In genomic region chr6:7082054-7082453, GRCm38 (mm10) we compare ENCODE assay signal across 20 mouse cellular contexts.
DNase-seq lines count a peak whose midpoint lies in the region; ATAC-seq and TF ChIP-seq lines count a peak whose summit lies in the region.
"Had no signal": no experiment of that assay in that cellular context is flagged by ENCODE, and none has a peak within 500 bp of the region (broad histone marks: within the 10 kb centered on the region; RNA-seq: fewer than 3 reads in every experiment).

No protein-coding gene starts in this region.

- H3K36me3 ChIP-seq in hindbrain, embryonic 11.5 days (ENCODE audit: control insufficient read depth, insufficient read depth, low read length): no peaks in the 10 kb centered on the region
- H3K36me3 ChIP-seq in hindbrain, embryonic 10.5 days: no peaks in the 10 kb centered on the region
- H3K36me3 ChIP-seq in forebrain, embryonic 12.5 days (replicated peaks): no peaks in the 10 kb centered on the region
- H3K36me3 ChIP-seq in hindbrain, embryonic 15.5 days: no peaks in the 10 kb centered on the region
- no peaks in the 10 kb centered on the region for H3K36me3 ChIP-seq in neural tube, embryonic 12.5 days
- H3K36me3 ChIP-seq in stomach, postnatal 0 days (ENCODE audit: control insufficient read depth, insufficient read depth, low read length): no peaks in the 10 kb centered on the region
- H3K36me3 ChIP-seq: limb, embryonic 15.5 days had no signal

- DNase-seq in hindbrain, embryonic 11.5 days (ENCODE audit: low spot score): no peak
- DNase-seq in hindbrain, embryonic 10.5 days (ENCODE audit: low spot score): no peak
- DNase-seq in layer of hippocampus, postnatal 36 days: no peak
- no peak for DNase-seq in stomach, postnatal 0 days (ENCODE audit: low spot score)
- DNase-seq: adrenal gland, postnatal 14 days; cerebellum, adult 9-11 months; gastrocnemius, adult 2 months; kidney, adult 18-20 months; layer of hippocampus, adult 9-11 months; lung, embryonic 14.5 days; thymus, adult 2 months; thymus, postnatal 4 days had no signal

- H3K27ac ChIP-seq in hindbrain, embryonic 11.5 days (ENCODE audit: low read depth, low read length): no peak overlapping the region
- no peak overlapping the region for H3K27ac ChIP-seq in hindbrain, embryonic 10.5 days
- no peak overlapping the region for H3K27ac ChIP-seq in forebrain, embryonic 12.5 days
- no peak overlapping the region for H3K27ac ChIP-seq in hindbrain, embryonic 15.5 days (replicated peaks)
- no peak overlapping the region for H3K27ac ChIP-seq in neural tube, embryonic 12.5 days
- no peak overlapping the region for H3K27ac ChIP-seq in stomach, postnatal 0 days (replicated peaks)
- H3K27ac ChIP-seq: gastrocnemius, adult 2 months; left cerebral cortex, adult 2 months; limb, embryonic 15.5 days; liver, embryonic 14.5 days had no signal

- H3K4me1 ChIP-seq in hindbrain, embryonic 11.5 days (replicated peaks; ENCODE audit: control insufficient read depth, insufficient read depth, low read length): no peaks in the 10 kb centered on the region
- peaks cover 12% of the 10 kb centered on the region for H3K4me1 ChIP-seq in hindbrain, embryonic 10.5 days (replicated peaks)
- peaks cover 4% of the 10 kb centered on the region; the same call in 1 of the 2 replicates for H3K4me1 ChIP-seq in forebrain, embryonic 12.5 days
- H3K4me1 ChIP-seq in hindbrain, embryonic 15.5 days (replicated peaks): no peaks in the 10 kb centered on the region
- no peaks in the 10 kb centered on the region for H3K4me1 ChIP-seq in neural tube, embryonic 12.5 days
- H3K4me1 ChIP-seq in stomach, postnatal 0 days (replicated peaks; ENCODE audit: control insufficient read depth, insufficient read depth): no peaks in the 10 kb centered on the region
- H3K4me1 ChIP-seq: limb, embryonic 15.5 days had no signal

- H3K9ac ChIP-seq in hindbrain, embryonic 11.5 days (ENCODE audit: low read depth, low read length): no peak overlapping the region
- no peak overlapping the region for H3K9ac ChIP-seq in forebrain, embryonic 12.5 days
- H3K9ac ChIP-seq in hindbrain, embryonic 15.5 days: no peak overlapping the region
- no peak overlapping the region for H3K9ac ChIP-seq in neural tube, embryonic 12.5 days
- H3K9ac ChIP-seq in stomach, postnatal 0 days (ENCODE audit: low read length): no peak overlapping the region
- H3K9ac ChIP-seq: limb, embryonic 15.5 days; liver, embryonic 14.5 days; lung, embryonic 14.5 days had no signal

- WGBS in hindbrain, embryonic 11.5 days: 69% methylated on average over 3 of the region's 3 CpGs
- WGBS in hindbrain, embryonic 10.5 days: 75% methylated on average over 3 of the region's 3 CpGs
- WGBS in forebrain, embryonic 12.5 days: 56% methylated on average over 3 of the region's 3 CpGs
- WGBS in hindbrain, embryonic 15.5 days: 60% methylated on average over 3 of the region's 3 CpGs
- WGBS in neural tube, embryonic 12.5 days: 54% methylated on average over 3 of the region's 3 CpGs
- 65% methylated on average over 3 of the region's 3 CpGs for WGBS in stomach, postnatal 0 days

- peak; percentile 51 for ATAC-seq in hindbrain, embryonic 11.5 days (ENCODE audit: low FRiP score)
- peak; percentile 54 for ATAC-seq in forebrain, embryonic 12.5 days (ENCODE audit: low FRiP score)
- peak; percentile 15; the same call in 1 of the 2 replicates for ATAC-seq in hindbrain, embryonic 15.5 days (ENCODE audit: low FRiP score, low read depth)
- ATAC-seq in neural tube, embryonic 12.5 days (ENCODE audit: low FRiP score, low read depth): peak; percentile 59; the same call in 1 of the 2 replicates
- no peak for ATAC-seq in stomach, postnatal 0 days (ENCODE audit: low FRiP score, low TSS enrichment)
- ATAC-seq: CD4-positive, CD25-positive, alpha-beta regulatory T cell, adult 4 months; inflammation-experienced regulatory T-cells, adult 6 months had no signal

- H3K27me3 ChIP-seq in hindbrain, embryonic 11.5 days (ENCODE audit: control insufficient read depth, insufficient read depth, low read length): no peaks in the 10 kb centered on the region
- H3K27me3 ChIP-seq in hindbrain, embryonic 10.5 days (ENCODE audit: insufficient read depth, poor library complexity, severe bottlenecking): no peaks in the 10 kb centered on the region
- H3K27me3 ChIP-seq in forebrain, embryonic 12.5 days: no peaks in the 10 kb centered on the region
- no peaks in the 10 kb centered on the region for H3K27me3 ChIP-seq in hindbrain, embryonic 15.5 days
- no peaks in the 10 kb centered on the region for H3K27me3 ChIP-seq in neural tube, embryonic 12.5 days (replicated peaks)
- H3K27me3 ChIP-seq in stomach, postnatal 0 days (ENCODE audit: control insufficient read depth, insufficient read depth, low read length): no peaks in the 10 kb centered on the region
- H3K27me3 ChIP-seq: limb, embryonic 15.5 days had no signal

- H3K4me2 ChIP-seq in hindbrain, embryonic 11.5 days (replicated peaks; ENCODE audit: low read depth, low read length): no peak overlapping the region
- H3K4me2 ChIP-seq in forebrain, embryonic 12.5 days: no peak overlapping the region
- no peak overlapping the region for H3K4me2 ChIP-seq in hindbrain, embryonic 15.5 days
- no peak overlapping the region for H3K4me2 ChIP-seq in neural tube, embryonic 12.5 days (replicated peaks)
- H3K4me2 ChIP-seq in stomach, postnatal 0 days (replicated peaks; ENCODE audit: low read depth): no peak overlapping the region
- H3K4me2 ChIP-seq: limb, embryonic 15.5 days; lung, embryonic 14.5 days had no signal

- TF ChIP-seq EP300 in stomach, postnatal 0 days (optimal IDR thresholded peaks at IDR 0.05): no peak

- H3K9me3 ChIP-seq in hindbrain, embryonic 11.5 days (ENCODE audit: control insufficient read depth, low read length): no peaks in the 10 kb centered on the region
- no peaks in the 10 kb centered on the region for H3K9me3 ChIP-seq in hindbrain, embryonic 10.5 days
- no peaks in the 10 kb centered on the region for H3K9me3 ChIP-seq in forebrain, embryonic 12.5 days
- no peaks in the 10 kb centered on the region for H3K9me3 ChIP-seq in hindbrain, embryonic 15.5 days
- no peaks in the 10 kb centered on the region for H3K9me3 ChIP-seq in neural tube, embryonic 12.5 days
- no peaks in the 10 kb centered on the region for H3K9me3 ChIP-seq in stomach, postnatal 0 days (ENCODE audit: control insufficient read depth, low read length)
- H3K9me3 ChIP-seq: limb, embryonic 15.5 days had no signal

- no peak overlapping the region for H3K4me3 ChIP-seq in hindbrain, embryonic 11.5 days (ENCODE audit: low read depth, low read length)
- no peak overlapping the region for H3K4me3 ChIP-seq in hindbrain, embryonic 10.5 days
- no peak overlapping the region for H3K4me3 ChIP-seq in forebrain, embryonic 12.5 days (replicated peaks)
- no peak overlapping the region for H3K4me3 ChIP-seq in hindbrain, embryonic 15.5 days
- H3K4me3 ChIP-seq in neural tube, embryonic 12.5 days: no peak overlapping the region
- H3K4me3 ChIP-seq in stomach, postnatal 0 days (ENCODE audit: low read depth, low read length): no peak overlapping the region
- H3K4me3 ChIP-seq: gastrocnemius, adult 2 months; left cerebral cortex, adult 2 months; limb, embryonic 15.5 days had no signal

- TF ChIP-seq CTCF in stomach, postnatal 0 days (IDR thresholded peaks at IDR 0.05; ENCODE audit: low read depth): no peak
